Mouse (Mus musculus) adipose tissue, adult 10 weeks (tissue): ENCODE measurements around the gene Zfp444. TPM values are rescaled to one million over a fixed set of nuclear protein-coding genes. Genes with fewer than 3 reads are reported as not detected.

Source experiments
- polyA plus RNA-seq: library from polyadenylated mRNA; stranded (reverse); fragments of 350-450 nt; fragmentation: Illumina TruSeq; extraction: RNeasy Lipid Tissue Mini Kit (QIAGEN cat#74804); gene quantifications from one replicate; pipeline ENCODE4 v1.2.3, GENCODE M21; 2014; ENCODE audit warnings: low read depth, low replicate concordance

The Zfp444 gene
- 9.7 TPM for polyA plus RNA-seq

GRCm38 (mm10) chr7:6172006-6172649 is at the start of gene Zfp444:
Gene Zfp444, plus strand, starts transcription at chr7:6172226.

GRCm38 (mm10) chr7:6155901-6156411 is 16.1 kb upstream of the Zfp444 start, which contains the start of gene Zfp787:
Gene Zfp787, minus strand, starts transcription at chr7:6155997.

DNA sequence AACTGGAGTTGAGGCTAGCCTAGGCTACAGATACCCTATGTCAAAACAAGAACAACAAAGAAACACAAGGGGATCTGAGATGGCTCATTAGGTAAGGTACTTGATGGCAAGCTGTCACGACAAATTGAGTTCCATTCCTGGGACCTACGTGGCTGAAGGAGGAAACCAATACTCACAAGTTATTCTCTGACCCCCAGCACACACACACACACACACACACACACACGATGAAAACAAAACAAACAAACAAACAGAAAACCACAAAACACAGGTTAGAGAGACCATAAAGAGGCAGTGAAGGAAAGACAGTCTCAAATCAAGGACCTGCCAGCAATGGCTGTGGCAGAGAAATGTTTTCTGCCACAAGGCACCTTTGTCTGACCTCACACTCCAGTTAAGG is 24.8 kb downstream of the Zfp444 start, which contains the start of gene Galp:
Gene Galp, plus strand, starts transcription at position 301 of the 400 bp plus-strand sequence.

DNA sequence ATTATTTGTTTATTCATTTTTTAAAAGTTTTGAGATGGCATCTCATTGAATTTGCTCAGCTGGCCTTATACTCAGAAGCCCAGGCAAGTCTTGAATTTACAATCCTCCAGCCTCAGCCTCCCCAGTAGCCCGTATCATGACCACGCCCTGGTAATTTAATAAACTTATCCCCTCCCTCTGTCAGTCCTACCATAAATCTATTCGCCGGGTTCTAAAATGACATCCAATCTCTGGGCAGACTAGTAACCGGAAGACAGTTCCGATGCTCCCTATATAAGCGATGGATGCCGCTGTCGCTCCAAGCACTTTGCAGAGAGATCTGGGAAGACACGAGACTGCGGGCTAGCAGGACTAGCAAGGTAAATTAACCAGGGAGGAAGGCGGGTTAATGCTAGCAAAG is 50.0 kb downstream of the Zfp444 start, which contains the start of gene Zscan5b:
Gene Zscan5b, plus strand, starts transcription at position 301 of the 400 bp plus-strand sequence.

Other genes starting within 250 kb of the Zfp444 start
- not detected for gene Vmn1r65, start 161.2 kb upstream of the Zfp444 start, polyA plus RNA-seq
- gene Nlrp4c, start 127.1 kb upstream of the Zfp444 start, polyA plus RNA-seq = not detected
- gene Zfp787, start 16.2 kb upstream of the Zfp444 start, polyA plus RNA-seq = 43.9 TPM
- not detected for gene Galp, start 24.9 kb downstream of the Zfp444 start, polyA plus RNA-seq
- gene Zscan5b, start 50.1 kb downstream of the Zfp444 start, polyA plus RNA-seq = not detected
- 1,688 TPM for gene Epp13, start 80.5 kb downstream of the Zfp444 start, polyA plus RNA-seq
- 5.4 TPM for gene Zfp667, start 114.4 kb downstream of the Zfp444 start, polyA plus RNA-seq
- gene Zfp583, start 159.1 kb downstream of the Zfp444 start, polyA plus RNA-seq = 2.5 TPM
- gene Gm3854, start 171.5 kb downstream of the Zfp444 start, polyA plus RNA-seq = 0.71 TPM
- 3.4 TPM for gene Zfp78, start 191.1 kb downstream of the Zfp444 start, polyA plus RNA-seq
- gene Zfp28, start 211.1 kb downstream of the Zfp444 start, polyA plus RNA-seq = 7.0 TPM
- not detected for gene Smim17, start 226.5 kb downstream of the Zfp444 start, polyA plus RNA-seq
- gene Gm20715, start 238.1 kb downstream of the Zfp444 start, polyA plus RNA-seq = 0.10 TPM